Mouse (Mus musculus) MEL (cell line): ENCODE results near the gene Mpp6.

Experiments used
- CTCF ChIP-seq, 3 experiments: IDR thresholded peaks in 2 of 3; conservative IDR thresholded peaks in 1 of 3; 2 replicates each; pipeline ENCODE4 v1.5.1; 2011 to 2012; ENCODE audit warnings: low read length in 3 of 3, low read depth in 2 of 3, mild to moderate bottlenecking in 2 of 3, improper control_type of control experiment in 1 of 3, inconsistent platforms in 1 of 3, mixed read lengths in 1 of 3, moderate library complexity in 1 of 3; ENCODE audit not compliant: control insufficient read depth in 1 of 3, insufficient read depth in 1 of 3, poor library complexity in 1 of 3, severe bottlenecking in 1 of 3
- MXI1 ChIP-seq: IDR thresholded peaks from 2 replicates; pipeline ENCODE4 v1.6.1; 2011; ENCODE audit warnings: mild to moderate bottlenecking, low read depth, low read length, improper control_type of control experiment

DNA sequence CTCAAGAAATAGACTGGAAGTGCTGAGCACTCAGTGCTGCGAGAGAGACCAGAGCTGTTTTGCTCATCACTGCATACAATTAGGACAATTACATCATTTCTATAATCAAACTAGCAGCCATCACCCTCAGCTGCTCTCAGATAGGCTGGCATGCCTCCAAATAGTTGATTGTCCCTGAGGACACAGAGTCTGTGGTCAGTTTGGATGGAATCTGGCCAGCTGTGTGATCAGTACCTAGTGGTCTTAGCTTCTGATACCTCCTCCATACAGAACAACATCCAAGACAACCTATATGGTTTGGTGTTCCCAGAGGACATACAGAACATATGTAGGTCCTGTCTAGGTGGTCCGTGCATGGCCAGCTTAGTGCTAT is 105.3 kb downstream of the Mpp6 start:
- no peak for TF ChIP-seq MXI1
- TF ChIP-seq CTCF (IDR thresholded peaks at IDR 0.05 in 2 of 3, conservative IDR thresholded peaks at IDR 0.05 in 1 of 3; ENCODE audit: control insufficient read depth in 1 of 3, insufficient read depth in 1 of 3, low read depth in 2 of 3, low read length in 3 of 3, poor library complexity in 1 of 3, severe bottlenecking in 1 of 3) = no peak
